Mouse (Mus musculus): ENCODE measurements around the gene Tubg1.
"Not testable (repeated sequence)": the region's sequence is repeated elsewhere in the genome, so short reads cannot be mapped to it uniquely, and the experiment has no call there.

Gene Tubg1

DNA sequence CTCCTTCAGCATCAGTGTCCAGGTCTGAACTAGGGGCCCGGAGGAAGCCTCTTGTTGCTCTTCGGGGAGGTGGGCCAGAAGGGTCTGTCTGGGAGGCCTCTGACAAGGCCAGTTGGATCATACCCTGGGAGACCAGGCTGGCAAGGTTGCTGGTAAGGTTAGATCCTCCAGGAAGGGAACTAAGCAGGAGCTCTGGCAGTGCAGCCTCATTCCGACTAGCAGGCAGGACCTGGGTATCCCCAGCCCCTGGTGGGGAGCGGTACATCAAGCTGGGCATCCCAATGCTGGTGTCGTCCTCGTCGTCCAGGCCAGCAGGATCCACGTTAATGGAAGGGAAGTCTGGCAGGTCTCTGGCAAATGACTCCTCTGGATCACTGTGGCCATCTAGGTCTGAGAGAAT is 21.5 kb upstream of the Tubg1 start:
- no peak for DNase-seq (ENCODE audit: low spot score)

DNA sequence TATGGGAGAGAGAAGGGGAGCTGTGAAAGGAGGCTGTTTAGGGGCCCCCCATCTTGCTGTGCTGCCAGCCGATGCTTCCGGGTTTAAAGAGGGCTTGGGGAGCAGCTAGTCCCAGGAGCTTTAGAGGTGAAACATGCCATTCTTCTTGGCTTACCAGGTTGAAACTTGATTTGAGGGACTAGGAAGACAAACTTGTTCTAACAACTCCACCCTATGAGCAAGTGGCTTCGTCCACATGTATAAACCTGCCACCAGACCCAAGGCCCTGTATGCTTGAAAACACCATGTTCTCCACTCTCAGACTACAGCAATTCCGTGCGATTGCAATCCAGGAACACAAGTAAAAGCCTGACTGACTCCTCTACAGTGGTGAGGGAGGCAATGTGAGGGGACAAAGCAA is 16.7 kb upstream of the Tubg1 start:
- no peak for DNase-seq (ENCODE audit: low spot score)

DNA sequence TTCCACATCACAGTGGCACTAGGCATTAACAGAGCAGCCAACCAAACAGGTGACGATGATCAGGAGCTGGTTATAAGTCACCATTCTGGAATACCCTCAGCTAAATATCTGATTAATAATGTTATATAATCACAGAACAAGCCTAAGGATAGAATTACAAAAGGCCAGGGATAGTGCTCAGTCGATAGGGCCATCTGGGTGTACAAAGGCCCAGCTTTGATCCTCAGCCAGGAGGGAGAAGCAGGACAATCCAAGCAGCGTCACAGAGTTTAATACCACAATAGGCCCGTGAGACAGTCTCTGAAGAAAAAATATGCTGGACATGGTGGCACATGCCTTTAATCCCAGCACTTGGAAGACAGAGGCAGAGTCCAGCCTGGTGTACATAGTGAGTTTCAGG is 10.4 kb upstream of the Tubg1 start:
- DNase-seq (ENCODE audit: low spot score), result no peak

DNA sequence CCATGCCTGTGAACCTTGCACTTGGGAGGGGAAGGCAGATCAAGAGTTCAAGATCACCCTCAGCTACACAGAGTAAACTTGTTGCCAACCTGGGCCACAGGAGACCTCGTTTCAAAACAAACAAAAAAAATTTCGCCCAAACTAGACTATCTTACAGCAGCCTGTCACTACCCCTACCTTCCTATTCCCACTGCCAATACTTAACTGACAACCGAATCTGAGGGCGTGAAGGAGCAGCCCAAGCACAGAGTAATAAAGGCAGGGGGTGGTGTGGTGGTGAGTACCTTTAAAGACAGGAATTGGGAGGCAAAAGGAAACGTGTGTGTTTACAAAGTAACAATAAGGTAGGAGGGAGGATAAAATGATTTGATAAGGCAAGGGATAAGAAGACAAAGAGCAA is 9.0 kb upstream of the Tubg1 start:
- no peak for DNase-seq (ENCODE audit: low spot score)

DNA sequence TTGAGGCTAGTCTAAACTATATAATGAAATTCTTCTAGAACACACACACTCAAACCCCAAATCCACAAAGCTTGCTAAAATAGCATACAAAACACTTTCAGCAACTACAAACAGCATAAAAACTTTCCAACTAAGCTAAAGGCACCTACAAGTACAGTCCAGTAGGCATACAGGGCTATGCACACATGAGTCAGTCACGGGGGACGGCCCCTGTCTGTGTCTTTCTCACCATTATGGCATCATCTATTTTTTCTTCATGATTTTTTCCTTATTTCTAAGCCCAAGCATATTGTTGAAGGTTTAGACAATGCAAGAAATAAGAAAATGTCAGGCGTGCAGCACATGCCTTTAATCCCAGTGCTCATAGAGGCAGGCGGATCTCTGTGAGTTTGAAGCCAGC is 8.6 kb upstream of the Tubg1 start:
- DNase-seq (ENCODE audit: low spot score), result no peak

DNA sequence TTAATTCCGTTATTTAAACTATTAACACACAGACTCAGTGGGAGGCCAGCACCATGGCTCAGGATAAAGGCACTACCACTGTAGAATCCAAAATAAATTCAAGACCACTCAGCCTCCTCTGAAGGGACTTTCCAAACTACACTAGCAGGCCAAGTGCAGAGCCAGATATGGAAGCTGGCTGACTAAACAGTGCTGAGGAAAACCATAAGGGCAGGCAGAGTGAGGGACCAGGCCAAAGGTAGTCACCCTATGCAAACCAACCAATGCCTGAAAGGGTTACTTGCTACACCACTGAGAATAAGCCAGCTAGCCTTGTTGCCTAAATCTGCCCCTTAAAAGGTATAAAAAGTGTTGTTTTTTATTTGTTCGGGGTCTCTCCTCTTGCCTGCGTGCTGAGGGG is 7.6 kb upstream of the Tubg1 start:
- no peak for DNase-seq (ENCODE audit: low spot score)

DNA sequence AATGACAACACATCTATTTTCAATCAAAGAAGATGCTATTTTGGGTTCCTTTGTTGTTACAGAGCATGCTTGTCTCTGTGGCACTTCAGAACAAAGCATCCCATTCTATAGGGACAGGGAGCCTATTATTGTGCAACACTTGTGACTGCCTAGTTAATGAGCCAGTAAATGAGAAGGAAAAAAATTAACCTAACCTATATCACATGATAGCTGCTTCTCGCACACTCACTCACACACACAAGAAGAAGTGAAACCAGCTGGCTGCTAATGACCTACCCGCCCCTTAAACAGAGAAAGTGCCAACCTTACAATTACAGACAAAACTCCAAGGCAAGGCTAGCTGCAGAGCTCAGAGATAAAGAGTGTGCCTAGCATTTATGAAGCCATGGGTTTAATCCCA is 4.2 kb upstream of the Tubg1 start:
- no peak for DNase-seq (ENCODE audit: low spot score)

DNA sequence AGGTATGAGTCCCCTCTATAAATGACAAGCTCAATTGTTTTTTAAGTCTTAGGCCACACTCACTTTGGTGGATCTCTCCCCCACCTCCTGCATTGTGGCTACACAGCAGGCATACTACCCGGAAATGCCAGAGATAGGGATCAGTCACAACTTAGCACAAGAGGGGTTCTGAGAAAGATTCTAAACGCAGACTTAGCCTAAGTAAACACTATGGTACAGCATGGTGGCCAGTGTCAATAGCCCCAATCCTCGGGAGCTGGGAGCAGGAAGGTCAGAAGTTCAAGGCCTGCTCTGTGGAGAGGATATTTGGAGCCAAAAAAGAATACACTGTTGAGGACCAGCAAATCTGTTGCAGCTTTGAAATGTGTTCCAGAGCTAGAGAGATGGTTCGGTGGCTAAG is 1.6 kb upstream of the Tubg1 start:
- DNase-seq (ENCODE audit: low spot score), result no peak

DNA sequence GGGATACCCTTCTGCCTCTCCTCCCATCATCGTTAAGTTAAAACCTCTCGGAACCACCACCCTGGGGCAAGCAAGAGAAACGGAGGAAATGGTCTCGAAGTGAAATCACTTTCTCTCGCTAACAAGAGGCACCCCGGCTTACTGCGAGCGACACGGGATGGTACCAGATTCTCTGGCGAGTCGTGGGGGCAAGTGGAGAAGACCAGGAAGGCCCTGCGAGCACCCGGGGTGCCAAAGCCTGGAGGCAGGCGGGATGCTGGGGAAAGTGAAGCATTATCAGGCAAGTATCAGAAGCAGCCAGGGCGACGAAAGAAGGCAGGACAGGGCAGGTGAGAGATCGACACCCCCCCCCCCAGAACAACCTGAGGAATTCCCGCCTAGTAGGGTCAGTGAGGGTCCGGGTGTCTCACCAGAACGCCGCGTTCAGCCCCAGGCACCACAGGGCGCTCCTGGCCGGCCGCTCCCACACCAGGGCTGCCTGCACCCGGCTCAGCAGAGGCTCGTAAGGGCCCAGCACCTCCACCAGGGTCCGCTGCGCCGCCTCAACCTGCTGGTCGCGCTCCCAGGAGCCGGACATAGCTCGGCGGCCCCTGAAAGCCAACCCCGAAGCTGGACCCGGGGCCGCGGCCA is 492 bp upstream of the Tubg1 start:
- peak; percentile 25 for DNase-seq (ENCODE audit: low spot score)

DNA sequence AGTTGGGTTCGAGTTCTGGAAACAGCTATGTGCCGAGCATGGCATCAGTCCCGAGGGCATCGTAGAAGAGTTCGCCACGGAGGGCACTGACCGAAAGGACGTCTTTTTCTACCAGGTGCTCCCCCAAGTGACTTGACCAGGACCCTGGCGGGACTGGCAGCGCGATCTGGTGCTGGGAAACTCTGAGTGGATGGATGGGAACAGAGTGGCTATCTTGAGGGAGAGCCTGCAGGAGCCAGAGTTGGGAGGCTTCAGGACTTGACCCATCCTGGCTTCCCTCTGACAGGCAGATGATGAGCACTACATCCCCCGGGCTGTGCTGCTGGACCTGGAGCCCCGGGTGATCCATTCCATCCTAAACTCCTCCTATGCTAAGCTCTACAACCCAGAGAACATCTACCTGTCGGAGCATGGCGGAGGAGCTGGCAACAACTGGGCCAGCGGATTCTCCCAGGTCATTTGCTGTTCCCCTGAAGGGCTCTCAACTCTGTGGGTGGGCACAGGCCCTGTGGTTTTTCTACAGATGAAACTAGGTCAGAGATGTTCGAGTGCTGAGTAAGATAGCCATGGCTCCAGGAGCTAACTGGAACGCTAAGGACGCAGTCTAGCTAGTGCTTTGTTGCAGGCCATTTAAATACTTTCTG is 929 bp downstream of the Tubg1 start:
- DNase-seq (ENCODE audit: low spot score), result no peak

DNA sequence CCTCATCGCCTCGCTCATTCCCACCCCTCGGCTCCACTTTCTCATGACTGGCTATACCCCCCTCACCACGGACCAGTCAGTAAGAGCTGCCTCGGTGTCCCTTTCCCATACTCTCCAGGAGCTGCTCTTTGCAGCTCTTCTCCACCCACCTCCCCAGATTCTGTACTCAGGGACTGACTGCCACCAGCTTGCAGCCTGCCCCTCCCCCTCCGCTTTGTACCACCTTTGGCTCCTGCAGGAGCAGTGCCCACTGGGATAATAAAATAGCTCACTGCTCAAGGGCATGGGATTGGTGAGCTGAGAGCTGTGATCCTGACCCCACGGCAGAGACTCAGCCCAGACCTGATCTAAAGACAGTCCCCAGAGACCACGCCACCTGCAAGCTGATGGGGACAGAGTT is 4.8 kb downstream of the Tubg1 start:
- not testable (repeated sequence) for DNase-seq (ENCODE audit: low spot score)

DNA sequence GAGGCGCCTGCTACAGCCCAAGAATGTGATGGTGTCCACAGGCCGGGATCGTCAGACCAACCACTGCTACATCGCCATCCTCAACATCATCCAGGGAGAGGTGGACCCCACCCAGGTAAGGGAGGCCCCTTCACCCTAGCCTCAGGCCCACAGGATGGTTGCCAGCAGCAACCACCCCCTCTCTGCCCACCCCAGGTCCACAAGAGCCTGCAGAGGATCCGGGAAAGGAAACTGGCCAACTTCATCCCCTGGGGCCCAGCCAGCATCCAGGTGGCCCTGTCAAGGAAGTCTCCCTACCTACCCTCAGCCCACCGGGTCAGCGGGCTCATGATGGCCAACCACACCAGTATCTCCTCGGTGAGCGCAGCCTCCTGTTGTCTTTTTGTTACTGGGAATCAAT is 5.3 kb downstream of the Tubg1 start:
- not testable (repeated sequence) for DNase-seq (ENCODE audit: low spot score)

DNA sequence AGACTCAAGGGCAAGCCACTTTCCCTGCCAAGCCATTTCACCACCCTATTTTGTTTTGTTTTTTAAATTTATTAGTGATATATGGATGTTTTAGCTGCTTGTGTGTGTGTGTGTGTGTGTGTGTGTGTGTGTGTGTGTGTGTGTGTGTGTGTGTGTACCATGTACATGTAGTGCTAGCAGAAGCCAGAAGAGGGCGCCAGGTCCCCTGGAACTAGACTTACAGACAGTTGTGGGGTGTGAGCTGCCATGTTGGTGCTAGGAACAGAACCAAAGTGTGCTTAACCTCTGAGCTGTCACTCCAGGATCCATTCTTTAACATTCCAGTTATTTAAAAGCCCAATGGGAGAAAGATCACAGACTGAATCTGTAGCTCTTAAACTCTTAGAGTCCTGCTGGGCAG is 7.3 kb downstream of the Tubg1 start:
- peak; percentile 38 for DNase-seq (ENCODE audit: low spot score)

DNA sequence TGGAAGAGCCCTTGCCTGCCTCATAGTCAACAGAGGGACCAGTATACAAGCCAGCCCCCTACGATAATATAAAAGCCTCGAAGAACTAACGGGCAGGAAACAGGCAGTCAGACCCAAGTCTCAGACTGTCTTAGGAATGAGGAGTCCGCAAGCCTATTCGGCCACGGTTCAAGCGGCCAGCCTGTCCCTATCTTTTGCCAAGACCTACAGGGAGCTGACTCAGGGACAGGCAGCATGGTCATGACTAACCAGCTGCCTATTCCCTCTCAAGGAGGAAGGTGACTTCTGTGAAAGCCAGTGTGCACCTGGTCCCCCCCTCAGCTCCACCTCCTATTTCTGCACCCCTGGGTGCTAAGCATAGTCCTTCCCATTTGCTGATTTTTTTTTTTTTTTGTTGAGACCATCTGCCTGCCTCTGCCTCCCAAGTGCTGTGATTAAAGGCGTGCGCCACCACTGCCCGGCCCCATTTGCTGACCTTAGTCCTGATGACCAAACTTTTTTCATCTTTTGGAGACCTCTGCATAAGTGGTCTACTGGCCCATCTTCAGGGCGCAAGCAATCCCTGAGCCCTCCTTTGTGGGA is 9.3 kb downstream of the Tubg1 start:
- DNase-seq (ENCODE audit: low spot score), result no peak

DNA sequence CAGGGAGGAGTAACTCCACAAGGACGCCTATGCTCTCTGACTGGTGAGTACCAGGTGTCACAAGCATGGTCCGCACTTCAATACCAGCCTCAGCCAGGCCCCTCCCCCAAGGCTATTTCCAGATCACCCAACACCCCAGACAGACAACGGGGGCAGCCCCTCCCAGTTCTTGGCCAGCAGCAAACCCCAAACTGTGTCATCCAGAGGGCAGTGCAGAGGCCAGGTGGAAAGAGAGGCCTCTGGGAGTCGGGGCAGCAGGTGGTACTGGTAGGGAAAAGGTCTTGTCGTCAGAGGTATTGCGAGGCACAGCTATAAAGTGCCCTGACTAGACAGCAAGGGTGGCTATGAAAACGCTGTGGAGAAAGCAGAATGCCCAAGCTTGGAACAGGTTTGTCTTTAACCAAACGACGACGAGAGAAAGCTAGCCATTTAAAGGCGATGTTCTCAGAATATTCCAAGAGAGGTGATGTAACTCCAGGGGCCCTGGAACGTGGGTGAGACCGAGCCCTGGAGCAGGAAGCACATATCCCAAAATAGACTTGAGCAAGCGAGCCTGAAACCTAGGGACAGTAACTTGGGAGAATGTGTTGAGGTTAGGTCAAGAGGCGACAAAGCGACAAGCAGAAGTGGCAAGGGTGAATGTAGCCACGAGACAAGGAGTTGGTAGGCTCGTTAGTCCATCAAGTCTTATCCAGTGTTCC is 10.5 kb downstream of the Tubg1 start:
- no peak for DNase-seq (ENCODE audit: low spot score)

DNA sequence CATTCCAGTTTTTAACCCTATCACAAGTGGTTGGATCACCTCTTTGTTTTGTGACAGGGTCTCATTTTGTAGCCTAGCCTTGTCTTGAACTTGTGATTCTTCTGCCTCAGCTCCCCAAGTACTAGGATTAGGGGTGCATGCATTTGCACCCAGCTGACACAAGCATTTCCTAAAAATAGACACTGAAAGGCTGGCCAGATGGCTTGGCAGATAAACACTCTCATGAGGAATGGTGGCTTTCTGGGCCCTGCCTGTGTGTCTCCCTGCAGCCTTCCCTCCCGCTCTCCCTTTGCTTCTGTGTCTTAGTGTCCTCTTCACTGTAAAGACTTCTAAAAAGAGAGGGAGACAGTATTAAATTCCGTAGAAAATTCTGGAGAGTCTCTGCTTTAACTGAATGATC is 11.4 kb downstream of the Tubg1 start:
- DNase-seq (ENCODE audit: low spot score), result no peak

DNA sequence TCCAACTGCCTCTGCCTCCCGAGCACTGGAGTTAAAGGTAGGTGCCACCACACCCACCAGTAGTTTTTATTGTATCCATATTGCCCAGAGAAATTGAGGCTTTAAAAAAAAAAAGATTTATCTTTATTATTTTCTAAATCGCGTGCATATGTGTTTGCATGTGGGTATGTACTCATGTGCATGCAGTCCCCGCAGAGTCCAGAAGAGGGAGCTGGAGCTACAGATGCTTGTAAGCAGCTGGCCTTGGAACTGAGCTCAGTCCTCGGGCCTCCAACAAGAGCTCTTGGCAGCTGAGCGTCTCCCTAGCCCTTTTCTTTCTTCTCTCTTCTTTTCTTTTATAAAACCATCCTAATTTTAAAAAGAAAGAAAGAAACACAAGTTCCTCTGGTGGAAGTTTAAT is 12.0 kb downstream of the Tubg1 start:
- no peak for DNase-seq (ENCODE audit: low spot score)

DNA sequence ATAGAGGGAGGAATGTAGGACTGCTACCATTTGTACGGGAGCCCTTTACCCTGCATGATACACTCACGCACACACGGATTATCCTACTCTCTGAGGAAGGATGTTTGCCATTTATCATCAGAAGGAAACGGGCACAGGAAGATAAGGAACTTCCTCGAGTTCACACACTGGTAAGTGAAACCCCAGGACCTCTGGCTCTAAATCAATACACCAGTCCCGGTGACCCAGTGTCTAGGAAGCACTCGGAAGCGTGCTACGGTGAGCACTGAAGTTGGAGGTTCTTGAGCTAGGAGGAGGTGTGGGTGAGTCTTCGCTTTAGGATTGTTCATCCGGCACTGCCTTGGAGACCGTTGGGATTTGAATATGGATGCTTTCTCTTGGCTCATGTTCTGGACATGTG is 13.3 kb downstream of the Tubg1 start:
- DNase-seq (ENCODE audit: low spot score), result no peak

DNA sequence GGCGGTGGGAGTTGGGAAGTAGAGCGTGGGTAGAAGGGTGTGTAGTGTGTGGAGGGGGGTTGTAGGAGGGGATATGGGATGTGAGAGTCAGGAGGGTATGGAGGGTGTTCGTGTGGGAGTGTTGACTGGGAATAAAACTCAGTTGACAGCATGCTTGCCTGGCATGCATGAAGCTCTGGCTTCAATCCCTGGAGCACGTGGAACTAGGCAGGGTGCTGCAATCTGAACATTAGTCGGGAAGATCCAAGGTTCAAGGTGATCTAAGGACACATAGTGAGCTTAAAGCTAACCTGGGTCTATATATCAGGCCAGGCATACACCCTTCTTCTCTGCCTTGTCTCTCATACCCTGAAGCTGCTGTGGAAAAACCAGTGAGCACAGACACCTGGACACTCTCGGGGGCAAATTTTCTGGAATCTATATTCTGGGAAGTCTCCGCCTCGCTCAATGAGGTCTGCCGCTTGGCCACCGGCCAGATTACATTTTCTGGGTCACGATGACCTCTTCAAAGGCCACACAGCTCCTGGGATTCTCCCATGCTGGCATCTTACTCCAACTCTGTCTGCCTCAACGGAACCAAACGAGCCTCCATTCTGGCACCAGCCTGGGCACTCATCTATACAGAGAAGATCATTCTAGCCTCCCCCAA is 14.6 kb downstream of the Tubg1 start:
- DNase-seq (ENCODE audit: low spot score), result no peak

DNA sequence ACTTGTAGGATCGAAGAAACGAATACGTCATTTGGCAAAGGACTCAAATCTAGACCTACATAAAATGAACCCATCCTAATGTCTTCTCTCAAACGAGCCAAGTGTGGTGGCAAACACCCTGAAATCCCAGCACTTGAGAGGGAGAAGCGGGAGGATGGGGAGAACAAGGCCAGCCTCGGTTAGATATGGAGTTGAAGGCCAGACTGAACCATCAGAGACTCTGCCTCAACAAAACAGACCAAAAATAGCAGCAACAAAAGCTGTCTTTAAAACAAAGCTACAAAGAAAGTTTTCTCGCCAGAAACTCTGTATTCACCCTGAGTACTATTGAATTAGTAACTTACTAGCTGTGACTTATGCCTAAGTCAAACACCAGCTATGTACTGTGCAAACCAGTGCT is 17.3 kb downstream of the Tubg1 start:
- no peak for DNase-seq (ENCODE audit: low spot score)

DNA sequence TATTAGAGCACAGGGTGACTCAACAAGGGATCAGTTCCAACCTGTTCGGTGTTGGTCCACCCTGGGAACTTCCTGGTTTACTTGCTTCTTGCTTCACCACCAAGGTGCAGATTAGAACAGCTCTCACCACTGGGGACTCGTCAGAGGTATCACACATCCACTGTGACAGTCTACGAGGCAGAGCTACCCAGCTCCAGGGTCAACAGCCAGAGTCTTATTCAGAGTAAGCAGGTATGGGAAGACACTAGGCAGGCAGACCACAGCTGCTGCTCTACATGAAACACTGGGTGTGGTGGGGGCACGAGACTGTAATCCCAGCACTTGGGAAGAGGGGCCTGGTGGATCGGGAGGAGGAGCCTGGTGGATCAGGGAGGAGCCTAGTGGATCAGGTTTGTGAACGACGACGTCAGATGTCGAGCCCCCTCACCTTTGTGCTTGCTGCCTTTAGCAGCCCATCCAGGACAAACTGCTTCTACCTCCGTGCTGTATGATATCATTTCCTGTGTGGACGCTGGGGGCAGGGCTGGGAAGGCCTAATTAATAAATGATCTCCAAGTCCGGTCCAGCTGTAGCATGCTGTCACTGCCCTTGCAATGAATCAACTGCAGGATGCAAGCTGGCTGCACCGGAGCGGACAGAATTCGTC is 18.9 kb downstream of the Tubg1 start:
- DNase-seq (ENCODE audit: low spot score), result no peak

DNA sequence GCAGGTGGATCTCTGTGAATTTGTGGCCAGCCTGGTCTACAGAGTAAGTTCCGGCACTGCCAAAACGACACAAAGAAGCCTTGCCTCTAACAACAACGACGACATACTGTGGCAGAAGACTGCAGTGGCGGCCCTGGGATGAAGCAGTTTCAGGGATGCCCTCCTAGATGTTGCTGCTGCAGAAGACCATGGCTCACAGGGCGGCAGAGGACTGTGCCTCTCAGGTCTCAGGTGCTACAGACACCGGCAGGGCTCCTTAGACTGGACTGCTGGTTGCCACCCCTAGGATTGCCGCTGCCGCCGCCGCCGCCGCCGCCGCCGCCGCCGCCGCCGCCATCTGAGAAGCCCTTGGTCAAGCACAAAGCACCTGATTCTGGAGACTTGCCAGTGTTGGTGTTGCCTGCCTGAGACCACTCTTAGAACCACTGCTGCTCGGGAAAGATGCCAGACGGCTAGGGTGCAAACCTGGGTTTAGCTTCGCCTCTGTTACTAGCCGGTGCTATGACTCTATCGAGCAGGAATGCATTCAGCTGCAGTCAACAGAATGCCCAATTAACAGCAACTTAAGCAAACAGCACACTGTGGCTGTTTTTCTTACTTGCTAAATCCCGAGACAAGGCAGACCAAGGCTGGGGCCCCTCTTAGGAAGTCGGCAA is 20.6 kb downstream of the Tubg1 start:
- DNase-seq (ENCODE audit: low spot score), result no peak
